Mouse (Mus musculus) C2C12 (cell line): ENCODE measurements around the gene Cdh24. TPM values are rescaled to one million over a fixed set of nuclear protein-coding genes. Genes with fewer than 3 reads are reported as not detected.

Experiments
- H3K27me3 ChIP-seq: one replicate; pipeline ENCODE4 v1.6.1; 2011; ENCODE audit not compliant: control insufficient read depth, insufficient read depth, insufficient read length
- H3K36me3 ChIP-seq: one replicate; pipeline ENCODE4 v1.6.1; 2011; ENCODE audit not compliant: control insufficient read depth, insufficient read depth
- H3K4me3 ChIP-seq: one replicate; pipeline ENCODE4 v1.5.1; 2011; ENCODE audit warnings: mild to moderate bottlenecking, control low read depth; ENCODE audit not compliant: poor library complexity, insufficient read depth, severe bottlenecking
- H3K79me2 ChIP-seq: one replicate; pipeline ENCODE4 v1.6.1; 2011; ENCODE audit not compliant: control insufficient read depth, insufficient read depth
- H3K79me3 ChIP-seq: one replicate; pipeline ENCODE4 v1.6.1; 2011; ENCODE audit warnings: low read depth, control low read depth
- H3ac ChIP-seq: one replicate; pipeline ENCODE3; 2011; ENCODE audit warnings: low read depth; ENCODE audit not compliant: control insufficient read depth, insufficient read length
- CEBPB ChIP-seq: IDR thresholded peaks from one replicate; pipeline ENCODE4 v1.6.1; 2011; ENCODE audit warnings: low read depth, mild to moderate bottlenecking, control low read depth, moderate library complexity
- CTCF ChIP-seq: IDR thresholded peaks from one replicate; pipeline ENCODE4 v1.5.1; 2011; ENCODE audit not compliant: control insufficient read depth, insufficient read depth, insufficient read length
- FOSL1 ChIP-seq: IDR thresholded peaks from one replicate; pipeline ENCODE4 v1.8.0; 2011; ENCODE audit warnings: mild to moderate bottlenecking, low read length; ENCODE audit not compliant: poor library complexity, insufficient read depth, severe bottlenecking
- MAX ChIP-seq: IDR thresholded peaks from one replicate; pipeline ENCODE4 v1.6.1; 2011; ENCODE audit warnings: mild to moderate bottlenecking, control low read depth
- MYOD1 ChIP-seq: IDR thresholded peaks from one replicate; pipeline ENCODE4 v1.6.1; 2011; ENCODE audit warnings: low read depth; ENCODE audit not compliant: control insufficient read depth, insufficient read length
- MYOG ChIP-seq: IDR thresholded peaks from one replicate; pipeline ENCODE4 v1.6.1; 2011; ENCODE audit not compliant: control insufficient read depth, insufficient read length; ENCODE audit errors: extremely low read depth
- USF1 ChIP-seq: IDR thresholded peaks from one replicate; pipeline ENCODE4 v1.6.1; 2011; ENCODE audit warnings: low read depth, mild to moderate bottlenecking, control low read depth, moderate library complexity
- polyA plus RNA-seq: library from polyadenylated mRNA; unstranded; fragments of >200 nt; fragmentation: generic; extraction: Trizol; gene quantifications from one replicate; pipeline ENCODE4 v1.2.1, GENCODE M21; 2012; ENCODE audit warnings: missing spikeins

Gene Cdh24
- polyA plus RNA-seq, 1 experiment: 4.6 TPM

DNA sequence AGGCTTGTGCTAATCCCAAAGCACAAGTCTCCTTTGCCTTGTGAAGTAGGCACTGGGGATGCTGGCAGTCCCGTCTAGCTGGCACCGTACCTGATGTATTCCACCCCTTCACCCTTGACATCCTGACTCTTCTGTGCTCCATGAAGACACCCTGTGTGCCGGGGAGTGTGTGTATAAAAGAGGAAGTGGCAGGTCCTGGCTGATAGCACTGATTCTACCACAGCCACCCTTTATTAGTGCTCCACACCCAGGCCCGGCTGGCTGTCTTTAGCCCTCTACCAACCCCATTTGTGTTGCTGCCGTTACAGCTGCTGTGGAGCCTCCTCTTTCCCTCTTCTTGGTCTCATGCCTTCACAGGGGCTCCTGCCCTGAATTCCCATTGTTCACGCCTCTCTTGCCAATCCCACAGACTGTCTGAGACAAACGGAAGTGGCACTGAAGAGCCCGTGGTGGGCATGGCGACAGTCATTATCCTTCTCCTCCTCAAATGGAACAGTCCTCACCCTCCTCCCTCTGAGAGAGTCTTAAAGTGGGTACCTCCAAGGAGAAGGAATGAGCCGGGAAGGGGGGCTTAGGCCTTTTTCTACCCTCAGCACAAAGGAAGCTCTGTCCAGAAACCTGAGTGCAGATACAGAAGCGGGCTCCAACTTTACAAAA, 10.5 kb downstream of the Cdh24 start:
- no peaks in the 10 kb centered on the region for H3K79me2 ChIP-seq
- no peak overlapping the region for H3ac ChIP-seq
- no peaks in the 10 kb centered on the region for H3K79me3 ChIP-seq
- H3K27me3 ChIP-seq: no peaks in the 10 kb centered on the region
- TF ChIP-seq MYOG: no peak
- no peak for TF ChIP-seq CEBPB
- TF ChIP-seq CTCF: no peak
- no peak for TF ChIP-seq USF1
- no peak for TF ChIP-seq MYOD1
- TF ChIP-seq FOSL1: no peak
- no peak for TF ChIP-seq MAX
- no peaks in the 10 kb centered on the region for H3K36me3 ChIP-seq
- no peak overlapping the region for H3K4me3 ChIP-seq

DNA sequence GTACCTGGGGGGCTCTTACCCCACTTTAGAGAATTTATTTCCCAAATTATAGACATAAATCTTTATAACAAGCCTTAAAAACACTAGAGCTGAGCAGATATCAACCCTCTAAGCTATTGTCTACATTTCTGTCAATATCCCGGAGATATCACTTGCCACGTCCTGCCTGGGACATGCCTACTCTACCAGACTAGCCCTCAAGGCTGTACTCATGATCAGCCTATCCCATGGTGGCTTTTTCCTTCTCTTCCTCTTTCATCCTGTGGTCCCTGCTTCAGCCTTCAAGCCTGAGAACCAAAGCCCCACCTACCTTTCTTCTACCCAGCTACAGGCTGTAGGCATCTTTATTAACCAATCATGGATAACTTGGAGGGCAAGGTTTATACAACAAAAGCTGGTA, 11.4 kb downstream of the Cdh24 start:
- Histone ChIP-seq H3K4me3 (no peak overlapping the region), H3K27me3 (no peaks in the 10 kb centered on the region), H3ac (no peak overlapping the region), H3K36me3 (no peaks in the 10 kb centered on the region), H3K79me2 (no peaks in the 10 kb centered on the region), H3K79me3 (no peaks in the 10 kb centered on the region)
- no peak for TF ChIP-seq CTCF
- no peak for TF ChIP-seq USF1
- no peak for TF ChIP-seq FOSL1
- no peak for TF ChIP-seq MAX
- no peak for TF ChIP-seq MYOG
- no peak for TF ChIP-seq CEBPB
- TF ChIP-seq MYOD1: no peak

DNA sequence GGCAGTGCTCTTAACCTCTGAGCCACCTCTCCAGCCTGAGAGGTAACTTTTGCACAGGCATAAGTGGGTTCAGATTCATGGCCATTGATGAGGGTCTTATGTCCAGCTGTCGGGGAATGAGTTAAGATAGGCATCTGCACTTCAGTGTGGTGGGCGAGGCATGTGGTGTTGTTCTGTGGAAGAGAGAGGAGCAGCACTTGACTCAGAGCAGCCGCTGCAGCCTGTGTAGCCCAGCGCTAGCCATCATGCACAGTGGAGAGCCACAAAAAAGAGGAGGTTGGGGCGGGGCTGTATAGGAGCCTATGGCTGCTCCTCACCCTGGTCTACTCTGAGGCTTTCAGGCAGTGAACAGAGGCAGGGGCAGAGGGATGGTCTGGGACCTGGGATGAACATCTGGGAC, 13.1 kb downstream of the Cdh24 start:
- H3K36me3 ChIP-seq: no peaks in the 10 kb centered on the region
- TF ChIP-seq USF1 (no peak), MAX (no peak), CEBPB (no peak), MYOD1 (no peak), CTCF (no peak)

DNA sequence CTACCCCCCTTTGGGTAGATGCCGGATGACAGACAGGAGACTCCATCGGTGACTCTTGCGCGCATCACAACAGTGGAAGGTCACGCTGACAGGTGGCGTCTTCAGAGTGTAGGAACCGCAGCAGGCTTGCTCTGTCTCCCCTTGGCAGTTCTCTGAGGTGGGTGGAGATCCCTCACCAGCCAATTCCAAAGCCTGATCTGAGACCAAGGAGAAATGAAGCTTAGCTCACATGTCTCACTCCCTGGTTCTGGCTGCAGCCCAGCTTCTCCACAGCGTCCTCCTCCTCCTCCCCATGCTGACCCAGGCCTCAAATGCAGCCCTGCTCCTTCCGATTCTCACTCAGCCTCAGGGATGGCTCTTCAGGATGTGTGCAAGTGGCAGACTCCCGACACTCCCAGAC, 16.2 kb downstream of the Cdh24 start:
- H3K79me3 ChIP-seq: no peaks in the 10 kb centered on the region
- no peak overlapping the region for H3K4me3 ChIP-seq
- H3K36me3 ChIP-seq: no peaks in the 10 kb centered on the region
- H3K27me3 ChIP-seq: no peaks in the 10 kb centered on the region
- H3ac ChIP-seq: no peak overlapping the region
- no peaks in the 10 kb centered on the region for H3K79me2 ChIP-seq
- TF ChIP-seq MYOD1: no peak

More for the DNA sequence above, 13.1 kb downstream of the Cdh24 start:
- Histone ChIP-seq H3K4me3 (no peak overlapping the region), H3K79me2 (no peaks in the 10 kb centered on the region), H3ac (no peak overlapping the region), H3K79me3 (no peaks in the 10 kb centered on the region), H3K27me3 (no peaks in the 10 kb centered on the region)

DNA sequence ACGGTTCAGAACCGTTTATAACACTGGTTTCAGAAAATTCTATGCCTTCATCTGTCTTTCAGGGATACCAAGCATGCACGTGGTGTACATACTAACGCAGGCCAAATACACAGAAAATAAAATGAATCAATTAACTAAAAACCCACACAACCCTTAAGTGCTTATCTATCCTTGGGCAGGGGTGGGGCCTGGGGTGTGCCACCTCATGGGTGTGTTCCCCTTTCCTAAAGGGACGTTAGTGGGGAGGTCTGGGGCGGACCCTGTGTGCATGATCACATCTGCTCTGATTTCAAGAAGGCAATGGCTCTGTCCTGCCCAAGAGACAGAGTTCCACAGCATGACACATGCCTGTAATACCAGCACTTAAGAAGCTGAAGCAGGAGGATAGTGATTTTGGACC, 17.8 kb downstream of the Cdh24 start:
- Histone ChIP-seq H3K36me3 (no peaks in the 10 kb centered on the region), H3K79me3 (no peaks in the 10 kb centered on the region), H3K4me3 (no peak overlapping the region), H3K79me2 (no peaks in the 10 kb centered on the region), H3ac (no peak overlapping the region), H3K27me3 (no peaks in the 10 kb centered on the region)
- TF ChIP-seq USF1 (no peak), FOSL1 (no peak), MYOD1 (no peak), CEBPB (no peak), MAX (no peak), CTCF (no peak), MYOG (no peak)

DNA sequence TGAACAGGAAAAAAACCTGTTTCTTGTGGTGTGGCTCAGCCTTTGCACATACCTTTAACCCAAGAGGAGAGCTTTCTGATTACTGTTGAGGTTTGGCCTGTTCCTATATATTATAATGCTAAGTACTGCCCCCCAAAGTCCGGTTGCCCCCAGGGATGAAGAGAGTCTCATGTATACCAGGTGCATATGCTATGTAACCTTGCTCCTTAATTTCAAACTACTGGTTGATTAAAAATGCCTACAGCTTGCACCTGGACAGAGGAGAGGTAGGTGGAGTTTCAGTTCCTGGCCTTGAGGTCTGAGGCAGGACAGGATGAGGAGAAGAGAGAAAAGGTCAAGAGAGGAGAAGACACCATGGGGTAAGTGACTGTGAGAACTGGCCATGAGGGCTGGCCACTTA, 20.0 kb downstream of the Cdh24 start, which contains the start of gene Psmb11:
Gene Psmb11 (plus strand): TSS at position 301 of the 400 bp plus-strand sequence.
- Histone ChIP-seq H3K4me3 (no peak within 1 kb of the TSS), H3K27me3 (no peaks in the 10 kb centered on the region), H3K79me2 (peaks cover 16% of the 10 kb centered on the region), H3K36me3 (peaks cover 3% of the 10 kb centered on the region), H3ac (no peak within 1 kb of the TSS), H3K79me3 (peaks cover 10% of the 10 kb centered on the region)
- TF ChIP-seq MAX (no peak), CEBPB (no peak), FOSL1 (no peak), MYOG (no peak), CTCF (no peak), USF1 (no peak), MYOD1 (no peak)
